Mouse (Mus musculus): Measurements from ENCODE around the gene Timm8a2. TPM values are rescaled to one million over a fixed set of nuclear protein-coding genes. Genes with fewer than 3 reads are reported as not detected.

Gene Timm8a2
- total RNA-seq (2014; fragmentation: Nextera tagmentation) (not detected in 2 replicates), total RNA-seq (2017) (not detected in 2 replicates)

- no peak for ATAC-seq (replicated peaks; ENCODE audit: low FRiP score, low TSS enrichment, poor library complexity, severe bottlenecking)
These were observed at the start of gene Timm8a2 for GRCm38 (mm10) chr14:122034451-122034850. Timm8a2 (plus strand) TSS chr14:122034674.

- peak; percentile 48; the same call in 1 of the 2 replicates for ATAC-seq (replicated peaks; ENCODE audit: low FRiP score, low TSS enrichment, poor library complexity, severe bottlenecking)
These were observed 49.0 kb upstream of the Timm8a2 start for GRCm38 (mm10) chr14:121985477-121985876.

- ATAC-seq (replicated peaks; ENCODE audit: low FRiP score, low TSS enrichment, poor library complexity, severe bottlenecking): no peak
These were observed 48.4 kb upstream of the Timm8a2 start for GRCm38 (mm10) chr14:121986028-121986427.

- no peak for ATAC-seq (replicated peaks; ENCODE audit: low FRiP score, low TSS enrichment, poor library complexity, severe bottlenecking)
These were observed 47.2 kb upstream of the Timm8a2 start for GRCm38 (mm10) chr14:121987287-121987686.

- no peak for ATAC-seq (replicated peaks; ENCODE audit: low FRiP score, low TSS enrichment, poor library complexity, severe bottlenecking)
These were observed 46.8 kb upstream of the Timm8a2 start for GRCm38 (mm10) chr14:121987691-121988090.

GRCm38 (mm10) chr14:121989331-121989730 lies 45.1 kb upstream of the Timm8a2 start:
- no peak for ATAC-seq (replicated peaks; ENCODE audit: low FRiP score, low TSS enrichment, poor library complexity, severe bottlenecking)

- no peak for ATAC-seq (replicated peaks; ENCODE audit: low FRiP score, low TSS enrichment, poor library complexity, severe bottlenecking)
These were observed 44.6 kb upstream of the Timm8a2 start for GRCm38 (mm10) chr14:121989869-121990268.

- no peak for ATAC-seq (replicated peaks; ENCODE audit: low FRiP score, low TSS enrichment, poor library complexity, severe bottlenecking)
These were observed 43.6 kb upstream of the Timm8a2 start for GRCm38 (mm10) chr14:121990897-121991296.

GRCm38 (mm10) chr14:121991921-121992320 lies 42.6 kb upstream of the Timm8a2 start:
- ATAC-seq (replicated peaks; ENCODE audit: low FRiP score, low TSS enrichment, poor library complexity, severe bottlenecking): no peak

GRCm38 (mm10) chr14:121992395-121993280 lies 41.8 kb upstream of the Timm8a2 start:
- no peak for ATAC-seq (replicated peaks; ENCODE audit: low FRiP score, low TSS enrichment, poor library complexity, severe bottlenecking)

GRCm38 (mm10) chr14:121993616-121994015 lies 40.9 kb upstream of the Timm8a2 start:
- ATAC-seq (replicated peaks; ENCODE audit: low FRiP score, low TSS enrichment, poor library complexity, severe bottlenecking): no peak

GRCm38 (mm10) chr14:121994171-121994700 lies 40.2 kb upstream of the Timm8a2 start:
- ATAC-seq (replicated peaks; ENCODE audit: low FRiP score, low TSS enrichment, poor library complexity, severe bottlenecking): no peak

GRCm38 (mm10) chr14:121994846-121995556 lies 39.5 kb upstream of the Timm8a2 start:
- no peak for ATAC-seq (replicated peaks; ENCODE audit: low FRiP score, low TSS enrichment, poor library complexity, severe bottlenecking)

- peak; percentile 37; the same call in 1 of the 2 replicates for ATAC-seq (replicated peaks; ENCODE audit: low FRiP score, low TSS enrichment, poor library complexity, severe bottlenecking)
These were observed 39.0 kb upstream of the Timm8a2 start for GRCm38 (mm10) chr14:121995557-121995870.

- no peak for ATAC-seq (replicated peaks; ENCODE audit: low FRiP score, low TSS enrichment, poor library complexity, severe bottlenecking)
These were observed 37.7 kb upstream of the Timm8a2 start for GRCm38 (mm10) chr14:121996786-121997185.

GRCm38 (mm10) chr14:121999455-121999854 lies 35.0 kb upstream of the Timm8a2 start:
- no peak for ATAC-seq (replicated peaks; ENCODE audit: low FRiP score, low TSS enrichment, poor library complexity, severe bottlenecking)

- no peak for ATAC-seq (replicated peaks; ENCODE audit: low FRiP score, low TSS enrichment, poor library complexity, severe bottlenecking)
These were observed 33.9 kb upstream of the Timm8a2 start for GRCm38 (mm10) chr14:122000346-122001105.

- no peak for ATAC-seq (replicated peaks; ENCODE audit: low FRiP score, low TSS enrichment, poor library complexity, severe bottlenecking)
These were observed 32.2 kb upstream of the Timm8a2 start for GRCm38 (mm10) chr14:122002224-122002623.

- peak; percentile 85 for ATAC-seq (replicated peaks; ENCODE audit: low FRiP score, low TSS enrichment, poor library complexity, severe bottlenecking)
These were observed 30.7 kb upstream of the Timm8a2 start for GRCm38 (mm10) chr14:122003812-122004211.

- ATAC-seq (replicated peaks; ENCODE audit: low FRiP score, low TSS enrichment, poor library complexity, severe bottlenecking): no peak
These were observed 26.2 kb upstream of the Timm8a2 start for GRCm38 (mm10) chr14:122008261-122008660.

Data from megakaryocyte-erythroid progenitor cell, adult 5-6 weeks (primary cell).